In genomic region chr3:50439429-50439828, GRCm38 (mm10) we compare ENCODE assay signal across 23 mouse cellular contexts. TPM values are rescaled to one million over a fixed set of nuclear protein-coding genes. Genes with fewer than 3 reads are reported as not detected.
"Had no signal": no experiment of that assay in that cellular context is flagged by ENCODE, and none has a peak within 500 bp of the region (broad histone marks: within the 10 kb centered on the region; RNA-seq: fewer than 3 reads in every experiment).

No protein-coding gene starts in this region.

- H3K9me3 ChIP-seq: heart, embryonic 13.5 days; heart, embryonic 15.5 days; hindbrain, embryonic 13.5 days; hindbrain, embryonic 15.5 days; kidney, embryonic 15.5 days; limb, embryonic 13.5 days; limb, embryonic 15.5 days; liver, embryonic 12.5 days had no signal

- H3K4me1 ChIP-seq: liver, embryonic 12.5 days had no signal

- H3K4me3 ChIP-seq: heart, adult 2 months; heart, embryonic 13.5 days; heart, embryonic 15.5 days; hindbrain, embryonic 13.5 days; hindbrain, embryonic 15.5 days; kidney, embryonic 15.5 days; limb, embryonic 13.5 days; limb, embryonic 15.5 days; liver, embryonic 12.5 days had no signal

- H3K36me3 ChIP-seq: heart, embryonic 13.5 days; heart, embryonic 15.5 days; hindbrain, embryonic 13.5 days; hindbrain, embryonic 15.5 days; kidney, embryonic 15.5 days; limb, embryonic 13.5 days; limb, embryonic 15.5 days; liver, embryonic 12.5 days had no signal

- H3K9ac ChIP-seq: heart, embryonic 13.5 days; heart, embryonic 15.5 days; hindbrain, embryonic 13.5 days; hindbrain, embryonic 15.5 days; kidney, embryonic 15.5 days; limb, embryonic 13.5 days; limb, embryonic 15.5 days; liver, embryonic 12.5 days; liver, embryonic 14.5 days had no signal

- H3K27me3 ChIP-seq: heart, embryonic 13.5 days; heart, embryonic 15.5 days; hindbrain, embryonic 13.5 days; hindbrain, embryonic 15.5 days; kidney, embryonic 15.5 days; limb, embryonic 13.5 days; limb, embryonic 15.5 days; liver, embryonic 12.5 days had no signal

- H3K27ac ChIP-seq: heart, adult 2 months; heart, embryonic 13.5 days; heart, embryonic 15.5 days; hindbrain, embryonic 13.5 days; hindbrain, embryonic 15.5 days; hindbrain, postnatal 0 days; kidney, embryonic 15.5 days; kidney, postnatal 0 days; limb, embryonic 13.5 days; limb, embryonic 15.5 days; liver, embryonic 12.5 days; liver, embryonic 14.5 days had no signal

- DNase-seq: gastrocnemius, postnatal 14 days; gastrocnemius, postnatal 36 days; heart, adult 11 months; heart, adult 2 months; kidney, adult 11 months; kidney, adult 2 months; kidney, adult 9 months; kidney, postnatal 14 days; kidney, postnatal 36 days; layer of hippocampus, adult 9-11 months; layer of hippocampus, postnatal 36 days had no signal

RNA-seq across cellular contexts. Expression of gene Slc7a11, which starts 4.0 kb away (rescaled TPM):
- polyA plus RNA-seq: liver, adult 2 months had no signal
